Mouse (Mus musculus): ENCODE measurements around the gene Leng9.
A peak's percentile ranks its signal among the peaks of the same experiment; 100 is the strongest.
"Not testable (repeated sequence)": the region's sequence is repeated elsewhere in the genome, so short reads cannot be mapped to it uniquely, and the experiment has no call there.

Gene Leng9

DNA sequence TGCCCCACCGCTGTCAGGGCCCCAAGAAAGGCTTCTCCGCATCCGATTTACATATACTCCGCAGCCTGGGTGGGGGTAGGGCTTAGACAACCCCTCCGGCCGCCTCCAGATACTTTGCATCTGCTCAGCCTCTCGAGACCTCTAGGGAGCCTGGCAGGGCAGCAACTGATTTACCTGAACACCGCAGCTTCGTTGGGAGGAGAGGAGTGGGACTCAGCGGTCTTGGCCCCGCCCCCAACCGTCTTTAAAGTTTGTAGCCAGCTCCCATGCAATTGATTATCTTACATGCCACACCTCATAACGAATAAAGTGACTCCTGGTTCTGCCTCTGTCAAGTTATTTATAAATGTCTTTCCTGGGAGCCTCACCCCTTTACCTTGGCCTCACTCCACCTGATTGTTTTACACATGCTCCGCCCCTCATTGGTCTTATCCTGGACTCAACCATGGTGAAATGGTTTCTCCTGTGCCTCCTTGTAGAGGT lies at the start of gene Leng9:
Gene Leng9, minus strand, starts transcription at position 316 of the 483 bp plus-strand sequence.
- DNase-seq (ENCODE audit: low spot score), result no peak

DNA sequence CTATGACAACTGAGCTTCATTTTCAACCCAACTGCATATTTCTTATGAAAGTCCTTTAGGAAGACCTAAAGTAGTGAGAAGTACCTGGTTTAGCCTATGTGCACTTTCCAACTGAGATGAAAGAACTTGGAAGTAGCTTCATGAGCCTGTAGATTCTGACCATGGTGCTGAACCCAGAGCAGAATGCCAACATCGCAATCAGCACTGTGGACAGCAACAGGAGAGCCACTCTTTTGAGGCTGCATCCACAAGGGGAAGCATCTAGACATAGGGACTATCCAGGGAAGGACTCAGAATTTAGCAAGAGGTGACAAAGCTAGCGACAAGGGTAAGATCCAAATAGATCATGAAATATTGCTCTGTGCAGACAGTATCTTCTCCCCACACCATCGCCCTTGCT lies 28.3 kb upstream of the Leng9 start:
- peak; percentile 16 for DNase-seq (ENCODE audit: low spot score)

DNA sequence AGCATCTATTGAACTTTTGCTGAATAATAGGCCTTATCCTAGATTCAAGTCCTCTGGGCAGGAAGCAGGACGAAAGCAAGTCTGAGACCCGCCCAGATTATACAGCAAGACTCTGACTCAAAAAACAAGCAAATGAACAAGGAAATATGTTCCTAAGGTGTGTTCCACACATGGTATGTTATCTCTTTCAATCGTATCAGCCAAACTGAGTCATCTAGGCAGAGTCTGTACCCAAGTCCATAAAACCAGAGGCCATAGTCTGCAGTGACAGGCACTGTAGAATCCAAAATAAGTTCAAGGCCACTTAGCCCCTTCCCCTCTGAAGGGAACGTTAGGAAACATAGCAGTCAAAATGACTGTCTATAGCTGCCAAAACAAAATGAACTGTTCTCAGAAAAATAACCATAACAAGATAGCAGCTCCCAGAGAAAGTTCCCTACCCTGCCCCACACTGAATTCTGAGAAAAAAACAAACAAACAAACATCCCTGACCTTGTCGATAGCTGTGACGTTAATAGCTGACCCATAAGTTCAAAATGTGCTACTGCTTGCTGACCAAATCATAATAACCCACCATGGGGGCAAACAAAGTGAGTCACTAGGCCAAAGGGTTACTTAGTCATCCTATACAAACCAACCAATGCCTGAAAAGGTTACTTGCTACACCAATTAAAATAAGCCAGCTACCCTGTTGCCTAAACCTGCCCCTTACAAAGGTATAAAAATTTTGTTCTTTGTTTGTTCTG lies 20.2 kb upstream of the Leng9 start:
- DNase-seq (ENCODE audit: low spot score), result no peak

DNA sequence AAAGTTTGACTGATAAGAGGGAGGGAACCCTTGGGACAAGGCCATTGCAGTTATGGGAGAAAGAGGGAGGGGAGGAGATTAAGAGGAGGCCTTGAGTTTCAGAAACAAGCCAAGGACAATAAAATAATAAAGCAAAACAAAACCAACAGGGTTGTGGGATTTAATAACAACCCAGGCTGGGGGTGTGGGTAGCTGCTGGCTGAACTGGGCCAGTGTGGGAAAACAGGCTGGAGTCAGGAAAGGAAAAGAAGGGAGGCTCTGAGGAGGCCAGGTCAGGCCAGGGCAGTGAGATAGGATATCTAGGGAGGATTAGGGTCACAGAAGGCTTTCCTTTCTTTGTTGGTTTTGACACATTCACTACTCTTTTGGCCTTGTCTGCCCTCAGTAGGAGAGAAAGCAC lies 16.9 kb upstream of the Leng9 start:
- DNase-seq (ENCODE audit: low spot score), result no peak

- DNase-seq (ENCODE audit: low spot score), result no peak
These were observed 15.1 kb upstream of the Leng9 start for GRCm38 (mm10) chr7:4165286-4165685.

DNA sequence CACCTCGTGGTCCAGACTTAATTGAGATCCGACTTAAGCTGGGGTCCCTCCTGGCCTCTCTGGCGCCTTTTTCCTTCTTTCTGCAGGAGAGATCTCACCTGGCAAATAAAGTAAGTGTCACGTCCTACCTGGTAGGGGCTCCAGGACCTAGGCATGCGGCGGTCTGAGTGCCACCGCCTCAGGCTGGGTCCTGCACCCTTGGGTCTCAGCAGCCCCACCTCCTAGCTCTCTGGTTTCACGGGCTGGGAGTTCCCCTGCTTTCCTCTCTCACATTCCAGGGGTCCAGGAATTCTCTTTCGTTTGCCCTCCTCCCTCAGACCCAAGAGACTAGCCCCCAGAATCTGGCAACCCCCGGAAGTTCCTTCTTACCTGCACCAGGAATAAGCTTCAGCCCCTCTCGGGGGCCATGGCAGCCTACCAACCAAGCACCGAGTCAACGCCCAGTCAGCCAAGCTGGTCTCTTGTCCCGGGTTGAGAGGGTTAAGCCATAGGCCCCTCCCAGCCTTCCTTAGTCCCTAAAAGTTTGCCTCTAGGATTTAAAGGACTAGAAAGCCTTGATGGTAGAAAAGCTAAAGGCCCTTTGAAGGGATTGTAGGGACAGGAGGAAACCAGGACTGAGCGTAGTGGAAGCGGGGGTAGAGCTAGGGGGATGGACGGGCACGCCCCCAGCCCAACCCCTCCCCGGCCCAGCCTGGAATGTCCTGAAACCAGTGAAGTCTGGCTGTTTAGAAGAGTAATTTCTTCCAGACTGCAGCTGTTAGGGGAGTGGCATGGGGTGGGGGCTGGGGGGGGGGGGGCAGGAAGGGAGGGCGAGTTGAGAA lies 14.1 kb upstream of the Leng9 start, which contains the start of gene Cdc42ep5:
Gene Cdc42ep5, minus strand, starts transcription at position 771 of the 821 bp plus-strand sequence.
- DNase-seq (ENCODE audit: low spot score), result peak; percentile 32

- no peak for DNase-seq (ENCODE audit: low spot score)
These were observed 13.4 kb upstream of the Leng9 start for GRCm38 (mm10) chr7:4163571-4164072.

DNA sequence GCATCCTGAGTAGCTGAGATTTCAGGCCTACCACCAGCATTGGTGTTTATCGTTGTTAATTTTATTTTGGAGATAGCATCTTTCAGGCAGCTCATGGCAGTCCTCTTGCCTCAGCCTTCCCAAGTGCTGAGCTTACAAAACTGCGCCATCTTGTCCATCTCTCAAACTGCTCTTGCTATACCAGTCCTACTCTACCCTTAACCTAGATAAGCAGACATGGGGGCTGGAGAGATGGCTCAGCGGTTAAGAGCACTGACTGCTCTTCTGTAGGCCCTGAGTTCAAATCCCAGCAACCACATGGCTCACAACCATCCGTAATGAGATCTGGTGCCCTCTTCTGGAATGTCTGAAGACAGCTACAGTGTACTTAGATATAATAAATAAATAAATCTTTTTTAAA lies 11.4 kb upstream of the Leng9 start:
- DNase-seq (ENCODE audit: low spot score), result not testable (repeated sequence)

DNA sequence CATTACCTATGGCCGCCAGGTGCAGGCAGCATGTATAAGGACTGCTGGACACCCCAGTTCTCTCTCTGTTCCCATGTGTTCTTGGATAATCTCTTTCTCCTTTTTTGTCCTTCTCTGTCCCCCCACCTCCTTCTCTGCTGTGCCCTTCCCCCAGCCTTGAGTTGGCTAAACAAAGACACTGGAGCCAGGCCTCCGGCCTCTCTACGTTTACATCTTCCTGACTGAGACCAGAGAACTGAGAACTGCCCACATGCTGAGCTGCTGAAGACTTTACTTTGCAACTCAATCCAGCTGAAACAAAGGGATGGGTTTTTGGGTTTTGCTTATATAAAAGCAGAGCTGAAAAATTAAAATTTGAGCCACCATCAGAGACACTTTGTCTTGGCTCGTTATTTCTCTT lies 4.8 kb upstream of the Leng9 start:
- DNase-seq (ENCODE audit: low spot score), result no peak

GRCm38 (mm10) chr7:4154356-4154755 lies 4.2 kb upstream of the Leng9 start:
- DNase-seq (ENCODE audit: low spot score), result no peak

- DNase-seq (ENCODE audit: low spot score), result no peak
These were observed 1.1 kb upstream of the Leng9 start for GRCm38 (mm10) chr7:4151241-4151640.

DNA sequence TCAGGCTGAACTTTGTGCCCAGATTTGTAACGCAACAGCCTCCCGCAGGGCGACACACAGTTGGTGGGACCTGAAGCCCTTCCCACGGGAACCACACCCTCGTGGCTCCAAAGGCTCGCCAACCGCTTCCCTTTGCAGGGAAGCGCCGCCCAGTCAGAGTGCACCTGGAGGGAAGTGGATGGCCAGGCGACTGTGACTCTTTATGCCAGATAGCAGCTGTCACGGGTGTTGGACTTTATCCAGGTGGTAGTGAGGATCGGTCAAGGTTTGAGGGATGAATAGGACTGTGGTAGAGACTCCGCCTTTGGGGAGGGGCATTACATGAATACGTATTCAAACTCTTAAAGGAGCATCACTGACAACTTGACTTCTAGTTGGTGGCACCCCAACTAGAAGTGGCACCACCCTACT lies 642 bp upstream of the Leng9 start:
- no peak for DNase-seq (ENCODE audit: low spot score)

- peak; percentile 71 for DNase-seq (ENCODE audit: low spot score)
These were observed 742 bp downstream of the Leng9 start for GRCm38 (mm10) chr7:4149209-4150054.

- no peak for DNase-seq (ENCODE audit: low spot score)
These were observed 1.6 kb downstream of the Leng9 start for GRCm38 (mm10) chr7:4148341-4149208.

DNA sequence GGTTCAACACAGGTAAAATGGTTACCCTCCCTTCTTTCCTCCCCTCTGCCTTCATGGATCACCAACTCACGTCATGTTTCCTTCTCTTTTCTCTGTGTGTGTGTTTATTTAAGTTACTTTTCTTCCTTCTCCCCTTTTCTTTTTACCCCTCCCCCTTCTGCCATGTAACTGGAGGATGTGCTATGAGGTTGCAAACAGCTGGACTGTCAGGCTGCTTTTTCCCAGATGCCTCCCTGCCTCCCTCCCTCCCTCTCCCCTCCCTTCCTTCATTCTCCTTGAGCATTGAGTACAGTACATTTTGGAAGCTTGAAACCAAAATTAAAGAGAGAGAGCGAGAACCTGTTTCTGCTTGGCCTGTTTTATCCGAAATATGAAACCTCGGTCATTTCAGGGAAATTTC lies 2.3 kb downstream of the Leng9 start:
- DNase-seq (ENCODE audit: low spot score), result no peak

GRCm38 (mm10) chr7:4147371-4147770 lies 2.8 kb downstream of the Leng9 start:
- DNase-seq (ENCODE audit: low spot score), result no peak

- no peak for DNase-seq (ENCODE audit: low spot score)
These were observed 3.7 kb downstream of the Leng9 start for GRCm38 (mm10) chr7:4146241-4147180.

DNA sequence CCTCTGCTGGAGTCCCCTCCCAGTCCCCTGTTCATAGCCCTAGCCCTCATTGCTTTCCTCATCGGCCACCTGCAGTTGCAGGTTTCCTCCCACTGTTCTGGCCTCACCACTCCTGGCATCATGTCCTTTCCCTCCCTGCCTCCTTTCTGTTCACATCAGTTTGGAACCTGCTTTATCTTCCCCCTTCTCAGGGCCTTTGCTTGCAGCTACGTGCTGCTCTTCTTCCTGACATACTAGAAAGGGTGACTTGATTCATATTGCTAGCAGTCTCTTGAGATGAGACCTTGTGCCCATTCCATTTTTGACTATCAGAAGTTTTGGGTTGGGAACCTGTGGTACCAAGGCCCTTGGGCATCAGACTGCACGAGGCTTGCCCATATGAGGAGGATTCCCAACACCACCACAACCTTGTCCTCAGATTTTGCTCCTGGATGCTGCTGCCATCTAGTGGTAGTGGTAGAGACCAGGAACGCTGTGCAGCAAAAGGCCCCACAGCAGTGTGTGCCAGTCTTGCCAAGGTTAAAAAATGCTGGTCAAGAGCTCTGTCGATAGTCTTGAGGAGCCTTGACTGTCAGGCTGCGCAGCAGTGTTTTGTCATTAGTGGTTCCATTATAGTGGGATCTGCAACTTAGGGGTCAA lies 4.5 kb downstream of the Leng9 start:
- DNase-seq (ENCODE audit: low spot score), result peak; percentile 74
